Mouse (Mus musculus): ENCODE measurements around the gene Svbp. TPM values are rescaled to one million over a fixed set of nuclear protein-coding genes. Genes with fewer than 3 reads are reported as not detected.

The Svbp gene
- 18.0 TPM for polyA plus RNA-seq (2014; fragmentation: Illumina TruSeq; extraction: RNeasy Lipid Tissue Mini Kit (QIAGEN cat#74804))

DNA sequence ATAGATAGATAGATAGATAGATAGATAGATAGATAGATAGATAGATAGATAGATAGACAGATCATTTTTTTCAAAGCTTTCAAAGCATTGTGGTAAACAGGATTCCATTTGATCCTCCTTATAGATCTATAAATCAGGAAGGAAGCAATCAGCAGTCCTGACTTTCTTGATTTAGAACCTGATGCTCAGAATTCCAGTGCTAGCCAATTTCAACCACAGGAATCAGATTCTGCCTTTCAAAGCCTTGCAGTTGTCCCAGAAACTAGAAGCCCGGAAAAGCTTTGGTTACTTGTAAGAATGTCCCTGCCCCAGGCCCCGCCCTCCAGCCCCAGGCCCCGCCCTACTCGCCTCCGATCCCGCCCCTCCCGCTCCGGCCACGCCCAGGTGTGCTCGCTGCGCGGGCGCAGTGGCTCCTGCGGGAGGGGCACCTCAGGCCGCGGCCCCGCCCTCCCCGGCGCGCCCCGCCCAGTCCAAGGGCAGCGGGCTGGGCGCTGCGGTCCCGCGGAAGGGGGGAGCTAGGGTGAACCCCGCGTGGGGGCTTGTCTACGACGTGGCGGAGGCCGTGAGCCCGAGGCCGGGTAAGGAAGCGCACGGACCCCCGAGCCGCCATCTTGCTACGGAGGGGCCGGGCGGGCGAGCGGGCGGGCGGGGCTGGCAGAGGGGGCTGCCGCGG lies at the start of gene Svbp:
TSS of gene Svbp (plus strand) at position 398 of the 673 bp plus-strand sequence.

DNA sequence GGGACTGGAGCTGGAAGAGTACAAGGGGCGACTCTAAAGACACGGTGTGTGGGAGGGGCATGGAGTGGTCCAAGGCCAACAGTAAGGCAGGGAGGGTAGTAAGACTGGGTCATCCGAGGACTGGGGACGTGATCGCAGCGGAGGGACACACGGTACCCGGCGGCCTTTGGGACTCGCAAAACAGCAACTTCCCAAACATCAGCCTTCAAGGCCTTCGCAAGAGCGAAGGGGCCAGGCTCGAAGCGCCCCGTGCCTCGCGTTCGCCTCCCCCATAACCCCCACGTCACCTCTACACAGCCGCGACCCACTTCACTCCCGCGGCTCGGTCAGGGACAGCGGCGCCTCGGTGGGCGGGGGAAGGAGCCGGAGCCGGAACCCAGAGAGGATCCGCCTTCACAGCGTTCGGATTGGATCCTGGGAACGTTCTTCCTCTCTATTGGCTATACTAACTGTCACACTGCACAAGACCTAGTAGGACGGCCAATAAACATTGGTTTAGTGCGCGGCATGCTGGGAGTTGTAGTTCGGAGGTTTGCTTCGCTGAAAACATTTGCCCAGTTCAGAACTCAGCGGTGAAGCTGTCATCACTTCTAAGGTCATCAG lies 21.2 kb upstream of the Svbp start, which contains the start of gene Zfp691:
TSS of gene Zfp691 (minus strand) at position 345 of the 603 bp plus-strand sequence.

DNA sequence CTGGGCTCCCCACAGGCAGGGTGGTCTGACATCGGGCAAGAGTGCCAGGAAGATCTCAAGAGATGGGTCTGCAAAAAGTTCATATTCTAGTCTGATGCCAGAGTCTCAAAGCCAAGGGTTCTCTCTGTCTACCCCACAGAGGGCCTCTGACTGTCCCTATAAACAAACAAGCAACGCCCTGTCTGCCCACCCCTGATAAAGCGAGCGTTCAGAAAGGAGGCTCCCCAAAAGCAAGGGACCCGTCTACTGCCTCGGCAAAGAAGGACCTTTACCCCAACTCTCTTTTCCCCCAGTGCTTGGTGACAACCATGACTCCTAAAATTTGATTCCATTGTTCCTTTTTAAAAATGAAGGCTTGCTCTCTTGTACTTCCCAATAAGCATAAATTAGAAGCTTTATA lies 5.2 kb upstream of the Svbp start, which contains the start of gene Ermap:
TSS of gene Ermap (minus strand) at position 148 of the 400 bp plus-strand sequence.

GRCm38 (mm10) chr4:119218169-119218568 lies 23.1 kb downstream of the Svbp start, which contains the start of gene Tmem269:
Gene Tmem269 (minus strand): TSS chr4:119218217.

DNA sequence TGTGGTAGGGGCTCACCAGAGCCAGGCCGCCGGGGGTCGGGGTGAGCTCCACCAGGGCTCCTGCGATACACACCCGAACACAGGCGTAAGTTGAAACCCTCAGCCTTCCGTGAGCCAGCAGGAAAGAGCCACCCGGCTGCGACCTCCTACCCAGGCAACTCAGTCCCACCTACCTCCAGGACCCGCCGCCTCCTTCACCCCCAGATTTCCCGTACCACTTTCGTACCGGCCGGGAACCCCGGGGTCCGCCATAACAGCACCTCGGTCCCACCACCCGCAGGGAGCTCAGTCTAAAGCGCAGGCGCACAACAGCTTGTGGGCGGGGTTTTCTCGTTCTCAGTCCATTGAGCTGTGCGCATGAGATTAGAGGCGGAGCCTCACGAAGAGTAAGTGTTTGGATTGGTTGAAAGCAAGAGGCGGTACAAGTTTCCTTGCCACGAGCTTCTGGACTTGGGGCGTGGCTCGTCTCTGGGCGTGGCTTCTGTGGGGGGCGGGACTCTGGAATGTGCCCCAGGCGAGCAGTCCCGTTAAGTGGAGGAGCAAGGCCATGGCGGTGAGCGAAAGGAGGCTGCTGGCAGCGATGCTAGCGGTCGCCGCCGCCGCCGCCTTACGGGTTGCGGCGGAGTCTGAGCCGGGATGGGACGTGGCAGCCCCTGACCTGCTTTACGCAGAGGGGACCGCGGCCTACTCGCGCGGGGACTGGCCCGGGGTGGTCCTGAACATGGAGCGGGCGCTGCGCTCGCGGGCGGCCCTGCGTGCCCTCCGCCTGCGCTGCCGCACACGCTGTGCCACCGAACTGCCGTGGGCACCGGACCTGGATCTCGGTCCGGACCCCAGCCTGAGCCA lies 37.5 kb downstream of the Svbp start, which contains the start of the genes AU022252 and P3h1:
TSS of gene AU022252 (minus strand) at position 303 of the 846 bp plus-strand sequence.
TSS of gene P3h1 (plus strand) at position 506 of the 846 bp plus-strand sequence.

Other genes starting within 250 kb of the Svbp start
- gene Lao1, start 233.7 kb upstream of the Svbp start, polyA plus RNA-seq (2014; fragmentation: Illumina TruSeq; extraction: RNeasy Lipid Tissue Mini Kit (QIAGEN cat#74804)): 0.43 TPM
- 5.2 TPM for gene Slc2a1, start 86.6 kb upstream of the Svbp start, polyA plus RNA-seq (2014; fragmentation: Illumina TruSeq; extraction: RNeasy Lipid Tissue Mini Kit (QIAGEN cat#74804))
- 0.63 TPM for gene Zfp691, start 21.1 kb upstream of the Svbp start, polyA plus RNA-seq (2014; fragmentation: Illumina TruSeq; extraction: RNeasy Lipid Tissue Mini Kit (QIAGEN cat#74804))
- gene Ermap, start 5.3 kb upstream of the Svbp start, polyA plus RNA-seq (2014; fragmentation: Illumina TruSeq; extraction: RNeasy Lipid Tissue Mini Kit (QIAGEN cat#74804)): 4.1 TPM
- 3.1 TPM for gene Tmem269, start 22.9 kb downstream of the Svbp start, polyA plus RNA-seq (2014; fragmentation: Illumina TruSeq; extraction: RNeasy Lipid Tissue Mini Kit (QIAGEN cat#74804))
- 7.4 TPM for gene AU022252, start 37.4 kb downstream of the Svbp start, polyA plus RNA-seq (2014; fragmentation: Illumina TruSeq; extraction: RNeasy Lipid Tissue Mini Kit (QIAGEN cat#74804))
- 49.4 TPM for gene P3h1, start 37.6 kb downstream of the Svbp start, polyA plus RNA-seq (2014; fragmentation: Illumina TruSeq; extraction: RNeasy Lipid Tissue Mini Kit (QIAGEN cat#74804))
- not detected for gene Cldn19, start 60.1 kb downstream of the Svbp start, polyA plus RNA-seq (2014; fragmentation: Illumina TruSeq; extraction: RNeasy Lipid Tissue Mini Kit (QIAGEN cat#74804))
- gene Ybx1, start 99.3 kb downstream of the Svbp start, polyA plus RNA-seq (2014; fragmentation: Illumina TruSeq; extraction: RNeasy Lipid Tissue Mini Kit (QIAGEN cat#74804)): 802 TPM
- 40.9 TPM for gene Ppih, start 125.2 kb downstream of the Svbp start, polyA plus RNA-seq (2014; fragmentation: Illumina TruSeq; extraction: RNeasy Lipid Tissue Mini Kit (QIAGEN cat#74804))
- 11.7 TPM for gene Ccdc30, start 220.2 kb downstream of the Svbp start, polyA plus RNA-seq (2014; fragmentation: Illumina TruSeq; extraction: RNeasy Lipid Tissue Mini Kit (QIAGEN cat#74804))
- gene Ppcs, start 227.1 kb downstream of the Svbp start, polyA plus RNA-seq (2014; fragmentation: Illumina TruSeq; extraction: RNeasy Lipid Tissue Mini Kit (QIAGEN cat#74804)): 19.5 TPM
- 2.0 TPM for gene Zmynd12, start 227.5 kb downstream of the Svbp start, polyA plus RNA-seq (2014; fragmentation: Illumina TruSeq; extraction: RNeasy Lipid Tissue Mini Kit (QIAGEN cat#74804))